Mouse (Mus musculus): ENCODE measurements around the gene Krt18.
"Not testable (repeated sequence)": the region's sequence is repeated elsewhere in the genome, so short reads cannot be mapped to it uniquely, and the experiment has no call there.

Gene Krt18

GRCm38 (mm10) chr15:102072963-102073558 is 45.1 kb downstream of the Krt18 start:
- DNase-seq, result no peak

DNA sequence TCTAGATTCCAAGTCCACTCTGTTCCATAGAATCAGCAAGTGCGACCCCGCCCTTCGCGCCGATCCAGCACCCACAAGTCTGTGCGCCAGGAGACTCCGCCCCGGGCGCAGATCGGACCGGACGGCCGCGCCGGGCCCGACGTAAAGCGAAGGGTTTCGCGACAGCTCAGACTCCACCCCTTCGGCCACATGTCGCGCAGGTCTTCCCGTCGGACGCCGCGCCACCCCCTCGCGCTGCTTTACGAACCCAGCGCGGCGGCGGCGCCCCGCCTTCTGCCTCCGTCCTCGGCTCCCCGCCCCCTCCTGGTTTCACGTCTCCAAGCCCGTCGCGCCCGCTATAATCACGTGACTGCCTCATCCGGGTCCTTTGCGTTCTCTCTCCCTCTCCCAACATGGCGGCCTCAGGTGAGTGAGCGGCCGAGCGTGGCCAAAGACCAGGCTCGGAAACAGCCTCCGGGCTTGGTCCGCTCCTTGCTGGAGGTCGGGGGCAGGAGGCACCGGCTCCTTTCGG is 45.6 kb downstream of the Krt18 start, which contains the start of gene Eif4b:
TSS of gene Eif4b (plus strand) at position 215 of the 511 bp plus-strand sequence.
- DNase-seq, result peak; percentile 99

DNA sequence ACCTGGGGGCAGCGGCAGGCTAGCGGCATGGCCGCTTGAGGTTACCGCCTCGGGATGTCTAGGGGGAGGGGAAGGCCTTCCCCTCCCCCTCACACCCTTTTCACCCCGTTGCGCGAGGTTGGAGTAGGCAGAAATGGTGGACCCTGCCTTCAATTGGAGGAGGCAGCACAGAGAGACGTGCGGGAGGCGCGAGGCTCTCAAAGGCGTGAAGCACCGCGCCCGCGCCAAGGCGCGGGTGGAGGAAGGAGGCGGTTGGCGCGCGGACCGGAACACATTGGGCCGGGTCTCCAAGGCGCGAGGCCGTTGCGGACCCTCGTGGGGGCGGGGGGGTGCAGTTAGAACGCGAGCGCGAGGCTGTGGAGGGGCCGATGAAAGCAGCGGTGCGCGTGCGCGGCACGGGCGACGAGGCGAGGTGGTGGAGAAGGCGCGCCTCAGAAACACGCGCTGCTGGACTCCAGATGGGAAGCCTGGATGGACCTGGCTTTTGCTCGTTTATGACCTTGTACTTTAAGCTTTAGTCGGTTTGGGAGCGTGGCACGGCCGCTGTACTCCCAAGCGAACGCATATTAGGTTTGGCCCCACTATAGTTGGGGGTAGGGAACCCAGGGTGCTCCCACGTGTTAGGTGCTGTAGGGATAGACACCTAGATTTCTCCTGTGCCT is 46.2 kb downstream of the Krt18 start:
- peak; percentile 71 for DNase-seq

GRCm38 (mm10) chr15:102074876-102075585 is 47.1 kb downstream of the Krt18 start:
- DNase-seq, result no peak

- no peak for DNase-seq
Observed at GRCm38 (mm10) chr15:102077111-102077677, 49.2 kb downstream of the Krt18 start.

GRCm38 (mm10) chr15:102079221-102079620 is 51.2 kb downstream of the Krt18 start:
- DNase-seq, result no peak

DNA sequence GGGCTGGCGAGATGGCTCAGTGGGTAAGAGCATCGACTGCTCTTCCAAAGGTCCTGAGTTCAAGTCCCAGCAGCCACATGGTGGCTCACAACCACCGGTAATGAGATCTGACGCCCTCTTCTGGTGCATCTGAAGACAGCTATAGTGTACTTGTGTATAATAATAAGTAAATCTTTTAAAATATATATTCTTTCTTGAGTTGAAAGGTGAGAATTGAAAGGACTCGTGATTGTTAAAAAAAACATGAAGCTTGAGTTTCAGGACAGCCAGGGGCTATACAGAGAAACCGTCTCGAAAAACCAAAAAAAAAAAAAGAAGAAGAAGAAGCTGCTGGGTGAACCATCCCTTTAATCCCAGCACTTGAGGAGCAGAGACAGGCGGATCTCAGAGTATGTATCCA is 51.9 kb downstream of the Krt18 start:
- not testable (repeated sequence) for DNase-seq

GRCm38 (mm10) chr15:102080429-102080828 is 52.4 kb downstream of the Krt18 start:
- DNase-seq, result no peak

Data from cerebellum, adult 9-10 months (tissue).